Mouse (Mus musculus) myocyte (in vitro differentiated cells): ENCODE measurements around the gene Gatad2b. TPM values are rescaled to one million over a fixed set of nuclear protein-coding genes. Genes with fewer than 3 reads are reported as not detected.

Experiments used
- H3K27me3 ChIP-seq: one replicate; pipeline ENCODE4 v1.6.1; 2011; ENCODE audit not compliant: control insufficient read depth, insufficient read depth, insufficient read length
- H3K36me3 ChIP-seq: one replicate; pipeline ENCODE4 v1.6.1; 2011; ENCODE audit not compliant: control insufficient read depth, insufficient read depth
- H3K4me2 ChIP-seq: one replicate; pipeline ENCODE4 v1.6.1; 2011; ENCODE audit warnings: low read depth, control low read depth
- H3K4me3 ChIP-seq: one replicate; pipeline ENCODE4 v1.5.1; 2011; ENCODE audit warnings: mild to moderate bottlenecking, control low read depth, moderate library complexity
- H3K79me2 ChIP-seq: one replicate; pipeline ENCODE4 v1.6.1; 2011; ENCODE audit not compliant: control insufficient read depth, insufficient read depth
- H3ac ChIP-seq: one replicate; pipeline ENCODE4 v1.6.1; 2011; ENCODE audit not compliant: control insufficient read depth, insufficient read length
- CEBPB ChIP-seq: IDR thresholded peaks from 2 replicates; pipeline ENCODE4 v1.6.1; 2011; ENCODE audit warnings: mild to moderate bottlenecking, moderate library complexity; ENCODE audit not compliant: poor library complexity, insufficient read depth, severe bottlenecking
- E2F4 ChIP-seq: IDR thresholded peaks from one replicate; pipeline ENCODE4 v1.6.1; 2011; ENCODE audit warnings: mild to moderate bottlenecking, control low read depth, moderate library complexity; ENCODE audit not compliant: insufficient read depth
- MAX ChIP-seq: IDR thresholded peaks from one replicate; pipeline ENCODE4 v1.6.1; 2011; ENCODE audit warnings: low read depth, mild to moderate bottlenecking, control low read depth
- MYOD1 ChIP-seq, 3 experiments: IDR thresholded peaks; one replicate each; pipeline ENCODE4 v1.6.1; 2011; ENCODE audit warnings: control low read depth in 2 of 3, low read depth in 2 of 3, mild to moderate bottlenecking in 2 of 3, moderate library complexity in 1 of 3; ENCODE audit not compliant: insufficient read length in 2 of 3, control insufficient read depth in 1 of 3
- MYOG ChIP-seq, 3 experiments: IDR thresholded peaks; one replicate each; pipeline ENCODE4 v1.6.1; 2011; ENCODE audit warnings: control low read depth in 2 of 3, low read depth in 2 of 3, mild to moderate bottlenecking in 2 of 3; ENCODE audit not compliant: insufficient read length in 2 of 3, control insufficient read depth in 1 of 3, insufficient read depth in 1 of 3
- POLR2A ChIP-seq: IDR thresholded peaks from one replicate; pipeline ENCODE4 v1.6.1; 2011; ENCODE audit warnings: low read depth, mild to moderate bottlenecking, control low read depth, moderate library complexity; ENCODE audit not compliant: insufficient read length
- POLR2AphosphoS2 ChIP-seq: IDR thresholded peaks from one replicate; pipeline ENCODE4 v1.6.1; 2011; ENCODE audit warnings: low read depth, control low read depth; ENCODE audit not compliant: insufficient read length
- REST ChIP-seq: IDR thresholded peaks from one replicate; pipeline ENCODE4 v1.6.1; 2011; ENCODE audit warnings: mild to moderate bottlenecking, control low read depth, moderate library complexity; ENCODE audit not compliant: insufficient read depth, insufficient read length
- SRF ChIP-seq: IDR thresholded peaks from one replicate; pipeline ENCODE4 v1.6.1; 2011; ENCODE audit warnings: low read depth; ENCODE audit not compliant: control insufficient read depth, insufficient read length
- TCF12 ChIP-seq: IDR thresholded peaks from one replicate; pipeline ENCODE4 v1.6.1; 2011; ENCODE audit warnings: mild to moderate bottlenecking, control low read depth; ENCODE audit not compliant: poor library complexity, insufficient read depth, severe bottlenecking
- TCF3 ChIP-seq: IDR thresholded peaks from one replicate; pipeline ENCODE4 v1.6.1; 2011; ENCODE audit warnings: low read depth, control low read depth; ENCODE audit not compliant: insufficient read length
- USF1 ChIP-seq: IDR thresholded peaks from one replicate; pipeline ENCODE4 v1.6.1; 2011; ENCODE audit warnings: low read depth, mild to moderate bottlenecking, control low read depth, moderate library complexity
- polyA plus RNA-seq: library from polyadenylated mRNA; unstranded; fragments of >200 nt; fragmentation: generic; extraction: Trizol; gene quantifications from one replicate; pipeline ENCODE4 v1.2.1, GENCODE M21; 2012; ENCODE audit warnings: missing spikeins

Gatad2b gene
- polyA plus RNA-seq, 1 experiment = 14.7 TPM

GRCm38 (mm10) chr3:90263121-90263771 is 29.7 kb upstream of the Gatad2b start:
- no peak overlapping the region for H3ac ChIP-seq
- H3K27me3 ChIP-seq = no peaks in the 10 kb centered on the region
- H3K36me3 ChIP-seq = peaks cover 26% of the 10 kb centered on the region
- TF ChIP-seq POLR2AphosphoS2 = no peak
- TF ChIP-seq REST = no peak
- no peak for TF ChIP-seq SRF
- peaks cover 1% of the 10 kb centered on the region for H3K79me2 ChIP-seq
- no peak overlapping the region for H3K4me2 ChIP-seq
- H3K4me3 ChIP-seq = no peak overlapping the region

- Histone ChIP-seq H3ac (peak overlapping the region; percentile 82), H3K79me2 (no peaks in the 10 kb centered on the region), H3K36me3 (peaks cover 16% of the 10 kb centered on the region), H3K27me3 (no peaks in the 10 kb centered on the region), H3K4me3 (peak overlapping the region; percentile 55), H3K4me2 (peak overlapping the region; percentile 53)
- TF ChIP-seq MYOD1 (IDR thresholded peaks at IDR 0.05; ENCODE audit: control insufficient read depth in 1 of 3, insufficient read length in 2 of 3, low read depth in 2 of 3) (no peak), TCF3 (no peak)
These were observed 28.3 kb upstream of the Gatad2b start for GRCm38 (mm10) chr3:90264687-90265033.

- H3K79me2 ChIP-seq = no peaks in the 10 kb centered on the region
- H3ac ChIP-seq = peak within 1 kb of the TSS; percentile 82
- H3K4me2 ChIP-seq = peak within 1 kb of the TSS; percentile 89
- H3K4me3 ChIP-seq = peak within 1 kb of the TSS; percentile 55
- no peaks in the 10 kb centered on the region for H3K27me3 ChIP-seq
- peaks cover 10% of the 10 kb centered on the region for H3K36me3 ChIP-seq
- peak; percentile 74 for TF ChIP-seq POLR2A
- peak in 2 of 3 experiments; percentile 43 to 53 for TF ChIP-seq MYOD1 (IDR thresholded peaks at IDR 0.05; ENCODE audit: control insufficient read depth in 1 of 3, insufficient read length in 2 of 3, low read depth in 2 of 3)
- TF ChIP-seq E2F4 = no peak
- TF ChIP-seq MYOG (IDR thresholded peaks at IDR 0.05; ENCODE audit: control insufficient read depth in 1 of 3, insufficient read depth in 1 of 3, insufficient read length in 2 of 3, low read depth in 2 of 3) = peak in 1 of 3 experiments; percentile 54
- no peak for TF ChIP-seq MAX
These were observed 27.7 kb upstream of the Gatad2b start, which contains the start of gene Dennd4b for GRCm38 (mm10) chr3:90265034-90265931. Gene Dennd4b, plus strand, starts transcription at chr3:90265185.

- Histone ChIP-seq H3K4me3 (peak overlapping the region; percentile 55), H3K36me3 (peaks cover 8% of the 10 kb centered on the region), H3K4me2 (peak overlapping the region; percentile 89), H3ac (peak overlapping the region; percentile 82), H3K27me3 (no peaks in the 10 kb centered on the region), H3K79me2 (no peaks in the 10 kb centered on the region)
- no peak for TF ChIP-seq MYOD1 (IDR thresholded peaks at IDR 0.05; ENCODE audit: control insufficient read depth in 1 of 3, insufficient read length in 2 of 3, low read depth in 2 of 3)
- no peak for TF ChIP-seq REST
- no peak for TF ChIP-seq POLR2A
- no peak for TF ChIP-seq POLR2AphosphoS2
- no peak for TF ChIP-seq TCF12
- TF ChIP-seq CEBPB = no peak
- no peak for TF ChIP-seq MYOG (IDR thresholded peaks at IDR 0.05; ENCODE audit: control insufficient read depth in 1 of 3, insufficient read depth in 1 of 3, insufficient read length in 2 of 3, low read depth in 2 of 3)
- no peak for TF ChIP-seq SRF
- no peak for TF ChIP-seq MAX
- no peak for TF ChIP-seq TCF3
- no peak for TF ChIP-seq USF1
These were observed 26.8 kb upstream of the Gatad2b start for GRCm38 (mm10) chr3:90265932-90266741.
